Mouse (Mus musculus): Measurements from ENCODE around the gene Zfp362. TPM values are rescaled to one million over a fixed set of nuclear protein-coding genes. Genes with fewer than 3 reads are reported as not detected.

Zfp362 gene
- polyA plus RNA-seq, 1 experiment from 2014 or later: 5.4 TPM

- WGBS (ENCODE audit: insufficient replicate concordance): 34% methylated on average over 1 of the region's 1 CpGs
- Histone ChIP-seq H3K4me3 (ENCODE audit: low read depth, low read length) (no peak overlapping the region), H3K9me3 (ENCODE audit: low read length) (no peaks in the 10 kb centered on the region), H3K27me3 (ENCODE audit: insufficient read depth, low read length) (no peaks in the 10 kb centered on the region), H3K4me2 (ENCODE audit: low read depth, low read length) (no peak overlapping the region), H3K36me3 (replicated peaks; ENCODE audit: insufficient read depth, low read length) (peaks cover 26% of the 10 kb centered on the region), H3K4me1 (ENCODE audit: insufficient read depth) (peaks cover 4% of the 10 kb centered on the region; the same call in 1 of the 2 replicates), H3K27ac (ENCODE audit: low read depth) (no peak overlapping the region), H3K9ac (replicated peaks) (no peak overlapping the region)
- TF ChIP-seq EP300 (IDR thresholded peaks at IDR 0.05; ENCODE audit: low read depth): no peak
- no peak for TF ChIP-seq CTCF (IDR thresholded peaks at IDR 0.05; ENCODE audit: low read depth)
- no peak for DNase-seq
- no peak for ATAC-seq
Measured at GRCm38 (mm10) chr4:128740878-128741277, 65.0 kb downstream of the Zfp362 start.

DNA sequence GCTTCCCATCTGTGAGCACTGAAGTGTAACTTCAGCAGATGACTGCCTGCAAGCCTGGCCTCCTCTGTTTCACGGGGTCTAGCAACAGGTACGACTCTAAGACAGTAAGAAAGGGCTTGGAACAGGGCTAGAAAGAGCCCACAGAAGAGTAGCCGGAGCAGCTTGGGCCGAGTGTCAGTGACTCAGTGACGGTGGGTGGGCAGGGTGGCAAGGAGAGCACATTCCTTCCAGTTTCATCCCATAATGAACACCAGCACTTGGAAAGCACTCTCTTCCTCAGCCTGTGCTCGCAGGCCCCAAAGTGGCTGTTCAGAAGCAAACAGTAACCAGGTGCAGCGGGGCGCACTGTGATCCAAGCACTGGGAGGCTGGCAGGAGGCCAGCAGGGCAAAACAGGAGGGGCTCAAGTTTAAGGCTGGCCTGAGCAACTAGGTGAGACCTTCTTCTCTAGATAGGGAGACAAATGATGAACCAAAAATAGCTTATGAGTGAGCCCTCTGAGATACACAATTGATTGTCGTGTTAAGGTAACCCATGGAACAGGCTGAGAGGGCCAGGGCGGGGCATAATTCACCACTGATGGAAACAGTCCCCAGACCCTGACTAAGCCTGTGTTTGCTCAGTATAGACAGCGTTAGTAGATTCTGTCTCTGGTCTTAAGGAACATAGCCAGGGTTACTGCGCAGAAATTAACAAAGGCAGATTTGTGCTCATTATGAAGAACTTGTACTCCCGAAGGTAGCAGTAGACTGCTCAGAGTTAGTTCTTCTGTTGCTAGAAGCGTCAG is 67.8 kb downstream of the Zfp362 start:
- ATAC-seq (no peak), DNase-seq (no peak)
- Histone ChIP-seq H3K4me2 (ENCODE audit: low read depth, low read length) (no peak overlapping the region), H3K9ac (replicated peaks) (no peak overlapping the region), H3K4me3 (ENCODE audit: low read depth, low read length) (no peak overlapping the region), H3K36me3 (replicated peaks; ENCODE audit: insufficient read depth, low read length) (no peaks in the 10 kb centered on the region; the same call in none of the 2 replicates), H3K9me3 (ENCODE audit: low read length) (no peaks in the 10 kb centered on the region), H3K27me3 (ENCODE audit: insufficient read depth, low read length) (no peaks in the 10 kb centered on the region), H3K4me1 (ENCODE audit: insufficient read depth) (peaks cover 32% of the 10 kb centered on the region), H3K27ac (ENCODE audit: low read depth) (no peak overlapping the region)
- TF ChIP-seq EP300 (IDR thresholded peaks at IDR 0.05; ENCODE audit: low read depth): no peak
- TF ChIP-seq CTCF (IDR thresholded peaks at IDR 0.05; ENCODE audit: low read depth): no peak
- WGBS (ENCODE audit: insufficient replicate concordance): 79% methylated on average over 14 of the region's 14 CpGs

DNA sequence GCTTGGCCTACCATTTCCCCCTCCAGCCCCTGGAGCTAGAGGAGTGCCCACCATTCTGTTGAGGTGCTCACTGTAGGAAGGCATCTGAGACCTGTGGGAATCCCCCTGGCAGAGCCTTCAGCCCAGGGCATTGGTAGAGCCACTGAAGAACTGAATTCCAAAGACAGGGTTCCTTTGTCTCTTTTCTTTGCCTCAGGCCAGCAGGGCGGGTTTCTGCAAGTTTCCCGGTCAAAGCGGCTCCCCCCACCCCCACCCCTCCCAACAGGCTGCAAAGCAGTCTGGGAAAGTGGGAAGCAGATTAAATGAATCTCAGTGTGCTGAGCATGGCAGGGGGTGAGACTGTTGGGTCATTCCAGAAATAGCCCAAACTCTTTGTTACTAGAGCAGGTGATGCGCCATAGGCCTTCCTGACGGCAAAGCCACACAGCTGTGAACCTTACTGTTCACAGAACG is 68.7 kb downstream of the Zfp362 start:
- no peak overlapping the region for H3K4me2 ChIP-seq (ENCODE audit: low read depth, low read length)
- no peak overlapping the region for H3K4me3 ChIP-seq (ENCODE audit: low read depth, low read length)
- peaks cover 37% of the 10 kb centered on the region for H3K4me1 ChIP-seq (ENCODE audit: insufficient read depth)
- DNase-seq (no peak), ATAC-seq (no peak)
- H3K36me3 ChIP-seq (replicated peaks; ENCODE audit: insufficient read depth, low read length): no peaks in the 10 kb centered on the region; the same call in none of the 2 replicates
- H3K27ac ChIP-seq (ENCODE audit: low read depth): no peak overlapping the region
- TF ChIP-seq EP300 (IDR thresholded peaks at IDR 0.05; ENCODE audit: low read depth) (no peak), CTCF (IDR thresholded peaks at IDR 0.05; ENCODE audit: low read depth) (no peak)
- WGBS (ENCODE audit: insufficient replicate concordance): 73% methylated on average over 6 of the region's 6 CpGs
- no peaks in the 10 kb centered on the region for H3K9me3 ChIP-seq (ENCODE audit: low read length)
- no peak overlapping the region for H3K9ac ChIP-seq (replicated peaks)
- no peaks in the 10 kb centered on the region for H3K27me3 ChIP-seq (ENCODE audit: insufficient read depth, low read length)

DNA sequence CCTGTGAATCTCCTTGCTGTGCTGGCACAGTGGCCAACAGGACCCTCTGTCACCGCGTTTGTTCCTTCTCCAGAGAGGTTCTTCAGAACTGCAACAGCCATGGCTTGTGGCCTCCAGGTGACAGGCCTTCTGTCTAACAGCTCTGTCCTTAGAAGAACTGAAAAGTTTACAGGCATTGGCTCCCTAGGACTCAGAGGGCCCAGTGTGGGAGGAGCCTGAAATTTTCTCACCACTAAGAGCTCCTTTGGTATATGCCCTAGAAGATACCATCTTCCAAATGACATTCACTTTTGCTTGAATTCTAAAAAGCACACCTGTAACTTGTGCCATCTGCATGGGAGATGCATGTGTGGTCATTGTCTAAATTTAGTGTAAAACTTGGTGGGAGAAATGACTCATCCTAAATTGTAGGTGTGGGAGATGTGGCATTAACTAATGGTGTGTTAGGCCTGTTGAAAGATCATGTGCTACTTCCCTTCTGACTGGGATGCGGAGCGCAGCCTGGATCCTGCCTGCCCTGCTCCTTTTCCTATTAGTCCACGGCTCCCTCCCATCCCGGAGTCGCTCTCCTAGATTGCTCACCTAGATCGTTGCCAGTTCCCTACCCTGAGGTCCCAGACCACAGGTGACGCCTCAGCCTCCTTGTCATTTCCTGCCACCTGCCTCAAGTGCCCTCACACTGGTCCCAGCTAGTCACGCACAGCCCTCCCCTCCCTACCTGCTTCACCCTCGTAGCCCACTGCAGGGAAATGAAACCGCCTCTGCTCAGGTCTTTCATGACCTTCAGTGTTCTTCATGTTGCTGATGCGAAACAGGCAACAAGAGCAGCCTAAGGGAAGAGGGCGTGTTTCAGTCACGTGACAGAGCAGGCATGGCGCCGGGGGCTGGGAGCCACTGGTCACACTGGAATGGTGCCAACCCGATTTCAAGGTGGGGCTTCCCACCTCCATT is 70.8 kb downstream of the Zfp362 start:
- 76% methylated on average over 18 of the region's 18 CpGs for WGBS (ENCODE audit: insufficient replicate concordance)
- no peaks in the 10 kb centered on the region for H3K9me3 ChIP-seq (ENCODE audit: low read length)
- H3K4me2 ChIP-seq (ENCODE audit: low read depth, low read length): no peak overlapping the region
- DNase-seq: no peak
- ATAC-seq: no peak
- H3K4me1 ChIP-seq (ENCODE audit: insufficient read depth): peaks cover 42% of the 10 kb centered on the region
- H3K27ac ChIP-seq (ENCODE audit: low read depth): peak overlapping the region; percentile 71; the same call in 1 of the 2 replicates
- TF ChIP-seq CTCF (IDR thresholded peaks at IDR 0.05; ENCODE audit: low read depth) (no peak), EP300 (IDR thresholded peaks at IDR 0.05; ENCODE audit: low read depth) (no peak)
- no peak overlapping the region for H3K9ac ChIP-seq (replicated peaks)
- no peaks in the 10 kb centered on the region; the same call in none of the 2 replicates for H3K36me3 ChIP-seq (replicated peaks; ENCODE audit: insufficient read depth, low read length)
- no peaks in the 10 kb centered on the region for H3K27me3 ChIP-seq (ENCODE audit: insufficient read depth, low read length)
- H3K4me3 ChIP-seq (ENCODE audit: low read depth, low read length): no peak overlapping the region

DNA sequence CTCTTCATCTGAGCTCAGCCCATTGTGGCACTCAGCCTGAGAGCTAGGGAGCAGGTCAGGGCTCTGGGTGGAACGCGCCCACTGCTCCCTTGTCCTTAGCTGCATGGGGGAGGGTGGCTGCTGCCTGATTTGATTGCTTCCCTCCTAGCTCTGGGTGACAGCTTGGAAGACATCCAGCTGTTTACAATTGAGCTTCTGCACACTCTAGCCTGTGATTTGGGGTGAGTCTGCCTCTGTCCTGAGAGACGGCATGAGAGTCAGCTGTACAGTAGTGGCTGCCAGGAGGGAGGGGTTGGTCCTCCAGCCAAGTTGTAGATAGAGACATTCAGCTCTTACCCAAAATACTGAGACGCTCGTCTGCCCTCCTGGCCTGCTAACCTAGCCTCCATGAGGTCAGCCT is 71.6 kb downstream of the Zfp362 start:
- TF ChIP-seq EP300 (IDR thresholded peaks at IDR 0.05; ENCODE audit: low read depth) (0 out of 2 replicates have a peak, but pooled peaks have one; percentile 26), CTCF (IDR thresholded peaks at IDR 0.05; ENCODE audit: low read depth) (no peak)
- H3K4me3 ChIP-seq (ENCODE audit: low read depth, low read length): no peak overlapping the region
- H3K4me2 ChIP-seq (ENCODE audit: low read depth, low read length): peak overlapping the region; percentile 24; the same call in 1 of the 2 replicates
- H3K36me3 ChIP-seq (replicated peaks; ENCODE audit: insufficient read depth, low read length): no peaks in the 10 kb centered on the region; the same call in none of the 2 replicates
- peaks cover 50% of the 10 kb centered on the region for H3K4me1 ChIP-seq (ENCODE audit: insufficient read depth)
- WGBS (ENCODE audit: insufficient replicate concordance): 41% methylated on average over 5 of the region's 5 CpGs
- H3K27ac ChIP-seq (ENCODE audit: low read depth): peak overlapping the region; percentile 71
- H3K9me3 ChIP-seq (ENCODE audit: low read length): no peaks in the 10 kb centered on the region
- ATAC-seq (peak; percentile 85), DNase-seq (peak; percentile 69)
- H3K27me3 ChIP-seq (ENCODE audit: insufficient read depth, low read length): no peaks in the 10 kb centered on the region
- no peak overlapping the region for H3K9ac ChIP-seq (replicated peaks)

GRCm38 (mm10) chr4:128733496-128733895 is 72.3 kb downstream of the Zfp362 start:
- H3K4me1 ChIP-seq (ENCODE audit: insufficient read depth): peaks cover 57% of the 10 kb centered on the region
- DNase-seq: peak; percentile 47

More at GRCm38 (mm10) chr4:128733496-128733895, 72.3 kb downstream of the Zfp362 start:
- H3K4me3 ChIP-seq (ENCODE audit: low read depth, low read length): no peak overlapping the region
- H3K27ac ChIP-seq (ENCODE audit: low read depth): peak overlapping the region; percentile 67
- H3K36me3 ChIP-seq (replicated peaks; ENCODE audit: insufficient read depth, low read length): no peaks in the 10 kb centered on the region; the same call in none of the 2 replicates
- H3K9me3 ChIP-seq (ENCODE audit: low read length): no peaks in the 10 kb centered on the region
- H3K4me2 ChIP-seq (ENCODE audit: low read depth, low read length): peak overlapping the region; percentile 24; the same call in 1 of the 2 replicates
- no peak overlapping the region for H3K9ac ChIP-seq (replicated peaks)
- WGBS (ENCODE audit: insufficient replicate concordance): 34% methylated on average over 6 of the region's 6 CpGs
- TF ChIP-seq EP300 (IDR thresholded peaks at IDR 0.05; ENCODE audit: low read depth) (no peak), CTCF (IDR thresholded peaks at IDR 0.05; ENCODE audit: low read depth) (no peak)
- H3K27me3 ChIP-seq (ENCODE audit: insufficient read depth, low read length): no peaks in the 10 kb centered on the region
- ATAC-seq: peak; percentile 26
